Mouse (Mus musculus): ENCODE data around the gene Yy1.

Yy1 gene

GRCm38 (mm10) chr12:108792546-108793452 is at the start of gene Yy1:
Yy1 (plus strand) TSS chr12:108792973.
- Histone ChIP-seq H3K4me3 (replicated peaks; ENCODE audit: low read length) (peak within 1 kb of the TSS; percentile 94), H3K4me1 (replicated peaks; ENCODE audit: low read depth, low read length) (peaks cover 55% of the 10 kb centered on the region), H3K27me3 (ENCODE audit: insufficient read depth, low read length) (no peaks in the 10 kb centered on the region), H3K36me3 (ENCODE audit: insufficient read depth, low read length) (peaks cover 26% of the 10 kb centered on the region), H3K9me3 (ENCODE audit: low read length) (no peaks in the 10 kb centered on the region)
- TF ChIP-seq CTCF (conservative IDR thresholded peaks at IDR 0.05; ENCODE audit: low read length): no peak
- TF ChIP-seq POU5F1 (IDR thresholded peaks at IDR 0.05; ENCODE audit: borderline replicate concordance, low read length): no peak
- no peak for TF ChIP-seq NANOG (IDR thresholded peaks at IDR 0.05; ENCODE audit: borderline replicate concordance, low read length)

GRCm38 (mm10) chr12:108745990-108746389 is 46.8 kb upstream of the Yy1 start:
- no peak for TF ChIP-seq POU5F1 (IDR thresholded peaks at IDR 0.05; ENCODE audit: borderline replicate concordance, low read length)
- no peak for TF ChIP-seq CTCF (conservative IDR thresholded peaks at IDR 0.05; ENCODE audit: low read length)
- no peak for TF ChIP-seq NANOG (IDR thresholded peaks at IDR 0.05; ENCODE audit: borderline replicate concordance, low read length)
- Histone ChIP-seq H3K4me1 (replicated peaks; ENCODE audit: low read depth, low read length) (peaks cover 20% of the 10 kb centered on the region), H3K36me3 (ENCODE audit: insufficient read depth, low read length) (no peaks in the 10 kb centered on the region), H3K9me3 (ENCODE audit: low read length) (peaks cover 10% of the 10 kb centered on the region), H3K4me3 (replicated peaks; ENCODE audit: low read length) (no peak overlapping the region), H3K27me3 (ENCODE audit: insufficient read depth, low read length) (peaks cover 4% of the 10 kb centered on the region; the same call in 1 of the 2 replicates)

GRCm38 (mm10) chr12:108749019-108749418 is 43.8 kb upstream of the Yy1 start:
- TF ChIP-seq POU5F1 (IDR thresholded peaks at IDR 0.05; ENCODE audit: borderline replicate concordance, low read length) (no peak), CTCF (conservative IDR thresholded peaks at IDR 0.05; ENCODE audit: low read length) (no peak), NANOG (IDR thresholded peaks at IDR 0.05; ENCODE audit: borderline replicate concordance, low read length) (no peak)
- Histone ChIP-seq H3K27me3 (ENCODE audit: insufficient read depth, low read length) (peaks cover 4% of the 10 kb centered on the region; the same call in 1 of the 2 replicates), H3K4me1 (replicated peaks; ENCODE audit: low read depth, low read length) (peaks cover 32% of the 10 kb centered on the region), H3K4me3 (replicated peaks; ENCODE audit: low read length) (no peak overlapping the region), H3K9me3 (ENCODE audit: low read length) (peaks cover 10% of the 10 kb centered on the region), H3K36me3 (ENCODE audit: insufficient read depth, low read length) (no peaks in the 10 kb centered on the region)

- H3K4me3 ChIP-seq (replicated peaks; ENCODE audit: low read length): no peak overlapping the region
- peaks cover 4% of the 10 kb centered on the region; the same call in 1 of the 2 replicates for H3K27me3 ChIP-seq (ENCODE audit: insufficient read depth, low read length)
- no peaks in the 10 kb centered on the region for H3K36me3 ChIP-seq (ENCODE audit: insufficient read depth, low read length)
- TF ChIP-seq NANOG (IDR thresholded peaks at IDR 0.05; ENCODE audit: borderline replicate concordance, low read length): no peak
- no peak for TF ChIP-seq POU5F1 (IDR thresholded peaks at IDR 0.05; ENCODE audit: borderline replicate concordance, low read length)
- no peak for TF ChIP-seq CTCF (conservative IDR thresholded peaks at IDR 0.05; ENCODE audit: low read length)
- peaks cover 36% of the 10 kb centered on the region for H3K4me1 ChIP-seq (replicated peaks; ENCODE audit: low read depth, low read length)
- H3K9me3 ChIP-seq (ENCODE audit: low read length): peaks cover 10% of the 10 kb centered on the region
These were observed 43.3 kb upstream of the Yy1 start for GRCm38 (mm10) chr12:108749454-108749853.

GRCm38 (mm10) chr12:108750226-108750625 is 42.5 kb upstream of the Yy1 start:
- no peaks in the 10 kb centered on the region for H3K27me3 ChIP-seq (ENCODE audit: insufficient read depth, low read length)
- H3K9me3 ChIP-seq (ENCODE audit: low read length): peaks cover 10% of the 10 kb centered on the region
- TF ChIP-seq CTCF (conservative IDR thresholded peaks at IDR 0.05; ENCODE audit: low read length): no peak
- TF ChIP-seq POU5F1 (IDR thresholded peaks at IDR 0.05; ENCODE audit: borderline replicate concordance, low read length): no peak
- no peak for TF ChIP-seq NANOG (IDR thresholded peaks at IDR 0.05; ENCODE audit: borderline replicate concordance, low read length)
- no peaks in the 10 kb centered on the region for H3K36me3 ChIP-seq (ENCODE audit: insufficient read depth, low read length)
- no peak overlapping the region for H3K4me3 ChIP-seq (replicated peaks; ENCODE audit: low read length)
- H3K4me1 ChIP-seq (replicated peaks; ENCODE audit: low read depth, low read length): peaks cover 32% of the 10 kb centered on the region

GRCm38 (mm10) chr12:108751790-108752189 is 41.0 kb upstream of the Yy1 start:
- no peaks in the 10 kb centered on the region for H3K36me3 ChIP-seq (ENCODE audit: insufficient read depth, low read length)
- TF ChIP-seq NANOG (IDR thresholded peaks at IDR 0.05; ENCODE audit: borderline replicate concordance, low read length) (no peak), CTCF (conservative IDR thresholded peaks at IDR 0.05; ENCODE audit: low read length) (no peak), POU5F1 (IDR thresholded peaks at IDR 0.05; ENCODE audit: borderline replicate concordance, low read length) (no peak)
- H3K27me3 ChIP-seq (ENCODE audit: insufficient read depth, low read length): no peaks in the 10 kb centered on the region
- H3K4me1 ChIP-seq (replicated peaks; ENCODE audit: low read depth, low read length): peaks cover 42% of the 10 kb centered on the region
- H3K4me3 ChIP-seq (replicated peaks; ENCODE audit: low read length): no peak overlapping the region
- H3K9me3 ChIP-seq (ENCODE audit: low read length): peaks cover 10% of the 10 kb centered on the region

GRCm38 (mm10) chr12:108755141-108755540 is 37.6 kb upstream of the Yy1 start:
- H3K4me3 ChIP-seq (replicated peaks; ENCODE audit: low read length): peak overlapping the region; percentile 49
- peaks cover 51% of the 10 kb centered on the region for H3K4me1 ChIP-seq (replicated peaks; ENCODE audit: low read depth, low read length)
- no peaks in the 10 kb centered on the region for H3K27me3 ChIP-seq (ENCODE audit: insufficient read depth, low read length)
- H3K9me3 ChIP-seq (ENCODE audit: low read length): no peaks in the 10 kb centered on the region
- H3K36me3 ChIP-seq (ENCODE audit: insufficient read depth, low read length): no peaks in the 10 kb centered on the region
- TF ChIP-seq CTCF (conservative IDR thresholded peaks at IDR 0.05; ENCODE audit: low read length) (no peak), NANOG (IDR thresholded peaks at IDR 0.05; ENCODE audit: borderline replicate concordance, low read length) (no peak), POU5F1 (IDR thresholded peaks at IDR 0.05; ENCODE audit: borderline replicate concordance, low read length) (no peak)

- Histone ChIP-seq H3K4me1 (replicated peaks; ENCODE audit: low read depth, low read length) (peaks cover 53% of the 10 kb centered on the region), H3K36me3 (ENCODE audit: insufficient read depth, low read length) (no peaks in the 10 kb centered on the region), H3K4me3 (replicated peaks; ENCODE audit: low read length) (no peak overlapping the region), H3K27me3 (ENCODE audit: insufficient read depth, low read length) (no peaks in the 10 kb centered on the region; the same call in 1 of the 2 replicates), H3K9me3 (ENCODE audit: low read length) (no peaks in the 10 kb centered on the region)
- TF ChIP-seq CTCF (conservative IDR thresholded peaks at IDR 0.05; ENCODE audit: low read length) (no peak), NANOG (IDR thresholded peaks at IDR 0.05; ENCODE audit: borderline replicate concordance, low read length) (no peak), POU5F1 (IDR thresholded peaks at IDR 0.05; ENCODE audit: borderline replicate concordance, low read length) (no peak)
These were observed 36.2 kb upstream of the Yy1 start for GRCm38 (mm10) chr12:108756611-108757010.
